Mouse (Mus musculus) liver, embryonic 13.5 days (tissue): Measurements from ENCODE around the gene Ccdc148. TPM values are rescaled to one million over a fixed set of nuclear protein-coding genes. Genes with fewer than 3 reads are reported as not detected.

Experiments
- ATAC-seq: fragments of 200-750 bp; cut with Nextera tagmentation; 2 replicates; pipeline ENCODE4 v1.8.0; 2017; ENCODE audit warnings: low read depth, mild to moderate bottlenecking, moderate number of reproducible peaks, moderate library complexity
- DNase-seq: peaks from one replicate; pipeline ENCODE4 v3.0.0; 2022
- H3K27ac ChIP-seq: fragments of 300-500 bp; sonication (generic); 2 replicates; pipeline ENCODE4 v1.5.1; 2015; ENCODE audit warnings: moderate library complexity, mild to moderate bottlenecking, inconsistent platforms
- H3K27me3 ChIP-seq: fragments of 300-500 bp; sonication (generic); 2 replicates; pipeline ENCODE4 v1.6.1; 2015; ENCODE audit warnings: mild to moderate bottlenecking, inconsistent platforms
- H3K36me3 ChIP-seq: fragments of 300-500 bp; sonication (generic); 2 replicates; pipeline ENCODE4 v1.6.1; 2015; ENCODE audit warnings: mild to moderate bottlenecking, inconsistent platforms
- H3K4me1 ChIP-seq: fragments of 300-500 bp; sonication (generic); replicated peaks from 2 replicates; pipeline ENCODE4 v1.6.1; 2015; ENCODE audit warnings: inconsistent platforms
- H3K4me2 ChIP-seq: fragments of 300-500 bp; sonication (generic); 2 replicates; pipeline ENCODE4 v1.6.1; 2015; ENCODE audit warnings: inconsistent platforms, mild to moderate bottlenecking, moderate library complexity
- H3K4me3 ChIP-seq: fragments of 300-500 bp; sonication (generic); replicated peaks from 2 replicates; pipeline ENCODE4 v1.5.1; 2015; ENCODE audit warnings: mild to moderate bottlenecking, inconsistent platforms
- H3K9ac ChIP-seq: fragments of 300-500 bp; sonication (generic); 2 replicates; pipeline ENCODE4 v1.6.1; 2015; ENCODE audit warnings: mild to moderate bottlenecking, inconsistent platforms
- H3K9me3 ChIP-seq: fragments of 300-500 bp; sonication (generic); replicated peaks from 2 replicates; pipeline ENCODE4 v1.6.1; 2016; ENCODE audit warnings: inconsistent platforms
- WGBS: fragments of 180-500 bp; shearing (Covaris S2); methylation state at CpG from one replicate; pipeline ENCODE4 v1.1.7; 2015; ENCODE audit not compliant: insufficient replicate concordance; 5-methylcytosine and 5-hydroxymethylcytosine counted together
- polyA plus RNA-seq: library from polyadenylated mRNA; unstranded; fragments of >200 nt; fragmentation: Nextera tagmentation; extraction: Ambion mirVana; gene quantifications from 2 replicates; pipeline ENCODE4 v1.2.1, GENCODE M21; 2015

The Ccdc148 gene
- polyA plus RNA-seq, 1 experiment from 2014 or later = 0.25 TPM

DNA sequence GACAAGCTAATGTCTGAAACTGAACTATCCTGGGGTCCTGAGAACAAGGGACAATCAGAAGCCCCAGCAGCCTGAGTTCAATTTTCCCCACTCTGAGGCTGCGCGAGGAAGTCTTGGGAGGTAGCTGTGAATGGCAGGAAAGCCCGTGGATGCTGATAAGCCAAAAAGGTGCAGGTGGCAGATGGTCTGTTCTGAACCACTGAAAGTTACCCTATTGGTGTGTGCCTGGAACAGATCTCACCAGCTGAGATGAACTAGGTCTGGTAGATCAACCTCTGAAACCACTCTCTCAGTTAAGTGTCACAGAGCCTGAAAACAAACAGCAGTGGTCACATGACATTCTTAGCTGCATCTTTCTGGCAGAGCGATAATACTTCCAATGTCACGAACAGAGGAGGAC lies 360.9 kb downstream of the Ccdc148 start:
- Histone ChIP-seq H3K4me3 (no peak overlapping the region), H3K9me3 (no peaks in the 10 kb centered on the region), H3K9ac (no peak overlapping the region), H3K27me3 (no peaks in the 10 kb centered on the region), H3K4me2 (no peak overlapping the region), H3K27ac (no peak overlapping the region), H3K4me1 (no peaks in the 10 kb centered on the region), H3K36me3 (no peaks in the 10 kb centered on the region)
- DNase-seq = no peak
- WGBS = 57% methylated on average over 5 of the region's 5 CpGs
- no peak for ATAC-seq

DNA sequence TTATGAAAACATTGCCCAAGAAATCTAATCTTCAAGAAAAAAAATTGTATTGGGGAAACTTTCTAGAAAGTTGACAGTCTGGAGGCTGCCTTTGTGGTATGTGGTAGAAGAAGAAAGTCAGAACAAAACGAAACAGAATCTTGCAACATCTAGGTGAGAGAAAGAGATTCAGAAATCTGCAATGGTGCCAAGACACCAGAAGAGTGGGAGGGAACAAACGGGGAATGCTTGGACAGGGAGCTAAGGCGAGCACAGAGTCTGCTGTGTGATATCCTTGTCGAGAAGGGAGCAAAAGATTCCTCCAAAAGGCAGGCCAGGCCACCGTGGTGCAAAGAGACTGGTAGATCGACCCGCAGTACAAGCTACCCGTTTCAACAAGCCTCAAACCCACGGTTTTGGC lies 361.4 kb downstream of the Ccdc148 start:
- no peak overlapping the region for H3K4me2 ChIP-seq
- H3K36me3 ChIP-seq = no peaks in the 10 kb centered on the region
- H3K27me3 ChIP-seq = no peaks in the 10 kb centered on the region
- no peak overlapping the region for H3K27ac ChIP-seq
- 65% methylated on average over 9 of the region's 9 CpGs for WGBS
- ATAC-seq = no peak
- H3K4me1 ChIP-seq = no peaks in the 10 kb centered on the region
- H3K9me3 ChIP-seq = no peaks in the 10 kb centered on the region
- H3K9ac ChIP-seq = no peak overlapping the region
- DNase-seq = no peak
- no peak overlapping the region for H3K4me3 ChIP-seq

DNA sequence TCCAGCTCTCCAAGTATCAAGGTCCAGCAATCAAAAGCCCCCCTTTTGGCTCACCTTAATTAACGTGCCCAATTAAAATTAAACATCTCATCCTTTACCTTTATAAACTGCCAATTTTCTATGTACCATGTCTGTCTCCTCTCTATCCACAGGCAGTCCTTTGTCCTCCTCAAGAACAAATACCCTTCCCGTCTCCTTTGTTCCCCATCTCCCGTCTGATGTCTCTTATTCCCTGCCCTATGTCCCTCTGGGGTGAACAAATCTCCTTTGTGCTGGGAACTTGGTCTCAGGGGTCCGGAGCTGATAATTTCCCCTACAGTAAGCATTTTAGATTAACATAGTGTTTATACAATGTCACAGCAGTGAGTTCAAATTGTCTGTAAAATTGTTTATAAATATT lies 363.0 kb downstream of the Ccdc148 start:
- Histone ChIP-seq H3K27ac (no peak overlapping the region), H3K4me1 (no peaks in the 10 kb centered on the region), H3K9ac (no peak overlapping the region), H3K4me2 (no peak overlapping the region), H3K27me3 (no peaks in the 10 kb centered on the region), H3K9me3 (no peaks in the 10 kb centered on the region), H3K36me3 (no peaks in the 10 kb centered on the region), H3K4me3 (no peak overlapping the region)
- DNase-seq (no peak), ATAC-seq (no peak)
- 61% methylated on average over 4 of the region's 4 CpGs for WGBS

- H3K9me3 ChIP-seq = no peaks in the 10 kb centered on the region
- H3K27ac ChIP-seq = no peak overlapping the region
- H3K27me3 ChIP-seq = no peaks in the 10 kb centered on the region
- H3K36me3 ChIP-seq = no peaks in the 10 kb centered on the region
- no peak for DNase-seq
- no peak overlapping the region for H3K4me2 ChIP-seq
- H3K4me1 ChIP-seq = no peaks in the 10 kb centered on the region
- no peak overlapping the region for H3K4me3 ChIP-seq
- 76% methylated on average over 5 of the region's 5 CpGs for WGBS
- ATAC-seq = no peak
- H3K9ac ChIP-seq = no peak overlapping the region
These were observed 365.1 kb downstream of the Ccdc148 start for GRCm38 (mm10) chr2:58795432-58795831.

- no peaks in the 10 kb centered on the region for H3K27me3 ChIP-seq
- no peak overlapping the region for H3K27ac ChIP-seq
- no peak overlapping the region for H3K4me3 ChIP-seq
- H3K4me1 ChIP-seq = no peaks in the 10 kb centered on the region
- WGBS = 71% methylated on average over 15 of the region's 15 CpGs
- H3K9ac ChIP-seq = no peak overlapping the region
- no peak for DNase-seq
- H3K4me2 ChIP-seq = no peak overlapping the region
- no peaks in the 10 kb centered on the region for H3K9me3 ChIP-seq
- no peaks in the 10 kb centered on the region for H3K36me3 ChIP-seq
- ATAC-seq = no peak
These were observed 366.0 kb downstream of the Ccdc148 start for GRCm38 (mm10) chr2:58794489-58794888.

DNA sequence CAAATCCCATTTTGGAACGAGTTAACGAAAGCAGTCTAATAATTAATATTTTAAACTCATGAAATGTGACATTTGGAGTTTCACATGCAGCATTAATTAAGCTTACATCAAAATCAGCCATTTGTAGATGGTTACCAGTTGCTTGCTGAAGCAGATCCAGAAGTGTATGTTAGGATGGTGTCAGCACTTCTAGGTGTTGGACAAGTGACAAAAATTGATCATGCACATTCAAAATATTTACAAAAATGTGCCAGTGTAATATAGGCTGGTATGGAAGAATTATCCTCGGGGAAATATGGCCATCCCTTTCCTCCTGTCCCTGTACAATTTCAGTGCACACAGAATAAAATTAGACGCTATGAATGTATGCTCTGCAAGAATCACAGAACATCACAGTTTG lies 370.1 kb downstream of the Ccdc148 start:
- ATAC-seq (no peak), DNase-seq (no peak)
- Histone ChIP-seq H3K27ac (no peak overlapping the region), H3K4me1 (no peaks in the 10 kb centered on the region), H3K36me3 (no peaks in the 10 kb centered on the region), H3K9me3 (no peaks in the 10 kb centered on the region), H3K27me3 (no peaks in the 10 kb centered on the region), H3K4me3 (no peak overlapping the region), H3K4me2 (no peak overlapping the region), H3K9ac (no peak overlapping the region)
- WGBS = 69% methylated on average over 4 of the region's 4 CpGs

- Histone ChIP-seq H3K9me3 (no peaks in the 10 kb centered on the region), H3K4me1 (no peaks in the 10 kb centered on the region), H3K27ac (no peak overlapping the region), H3K4me2 (no peak overlapping the region), H3K4me3 (no peak overlapping the region), H3K27me3 (no peaks in the 10 kb centered on the region), H3K9ac (no peak overlapping the region), H3K36me3 (no peaks in the 10 kb centered on the region)
- DNase-seq (no peak), ATAC-seq (no peak)
- WGBS = 77% methylated on average over 7 of the region's 7 CpGs
These were observed 370.5 kb downstream of the Ccdc148 start for GRCm38 (mm10) chr2:58789934-58790333.

GRCm38 (mm10) chr2:58787360-58787759 lies 373.1 kb downstream of the Ccdc148 start:
- Histone ChIP-seq H3K4me2 (no peak overlapping the region), H3K9ac (no peak overlapping the region), H3K27ac (no peak overlapping the region), H3K27me3 (no peaks in the 10 kb centered on the region), H3K9me3 (no peaks in the 10 kb centered on the region), H3K4me3 (no peak overlapping the region), H3K4me1 (no peaks in the 10 kb centered on the region), H3K36me3 (no peaks in the 10 kb centered on the region)
- WGBS = 47% methylated on average over 7 of the region's 7 CpGs
- DNase-seq = no peak
- no peak for ATAC-seq

DNA sequence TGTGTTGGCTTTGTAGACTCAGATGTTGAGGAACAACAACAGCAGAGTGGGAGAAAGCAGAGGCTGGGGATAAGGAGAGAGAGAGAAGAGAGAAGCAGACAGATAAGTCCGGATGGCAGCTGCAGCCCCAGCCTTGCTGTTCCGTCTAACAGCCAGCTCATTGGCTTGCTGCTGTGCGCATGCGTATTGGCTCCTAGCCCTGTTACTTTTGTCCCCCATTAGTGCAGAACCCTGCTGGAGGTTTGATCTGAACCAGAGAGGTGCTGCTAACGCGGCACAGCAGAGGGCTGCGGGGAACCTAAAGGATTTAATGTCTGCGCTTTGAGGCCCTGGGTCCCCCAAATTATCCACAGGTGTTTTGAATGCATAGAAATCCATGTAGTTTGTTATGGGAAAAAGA lies 373.8 kb downstream of the Ccdc148 start:
- Histone ChIP-seq H3K36me3 (no peaks in the 10 kb centered on the region), H3K9ac (no peak overlapping the region), H3K27ac (no peak overlapping the region), H3K27me3 (no peaks in the 10 kb centered on the region), H3K4me2 (no peak overlapping the region), H3K9me3 (no peaks in the 10 kb centered on the region), H3K4me3 (no peak overlapping the region), H3K4me1 (no peaks in the 10 kb centered on the region)
- WGBS = 60% methylated on average over 8 of the region's 8 CpGs
- DNase-seq (no peak), ATAC-seq (no peak)

DNA sequence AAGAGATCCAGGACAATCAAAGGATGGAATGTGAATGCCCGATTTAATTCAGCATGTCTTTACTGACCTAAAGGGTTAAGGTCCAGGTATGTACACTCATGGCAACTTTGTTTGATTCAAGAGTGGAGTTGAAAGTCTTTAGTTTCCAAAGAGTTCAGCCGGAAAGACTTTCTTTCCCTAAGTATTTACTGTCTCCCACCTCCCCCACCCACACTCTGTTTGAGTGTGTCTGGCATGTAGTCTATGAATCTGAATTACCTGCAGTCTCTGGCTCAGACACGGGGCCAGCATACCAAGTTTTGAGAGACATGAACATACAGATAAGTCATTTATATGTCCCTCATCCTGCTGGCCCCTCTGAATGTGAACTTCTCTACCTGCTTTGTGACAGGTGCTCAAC lies 374.3 kb downstream of the Ccdc148 start:
- Histone ChIP-seq H3K9me3 (no peaks in the 10 kb centered on the region), H3K4me2 (no peak overlapping the region), H3K27ac (no peak overlapping the region), H3K4me3 (no peak overlapping the region), H3K4me1 (no peaks in the 10 kb centered on the region), H3K36me3 (no peaks in the 10 kb centered on the region), H3K27me3 (no peaks in the 10 kb centered on the region), H3K9ac (no peak overlapping the region)
- ATAC-seq = no peak
- DNase-seq = no peak
- 63% methylated on average over 3 of the region's 3 CpGs for WGBS

- no peak overlapping the region for H3K4me2 ChIP-seq
- no peak overlapping the region for H3K4me3 ChIP-seq
- no peaks in the 10 kb centered on the region for H3K36me3 ChIP-seq
- H3K27ac ChIP-seq = no peak overlapping the region
- no peaks in the 10 kb centered on the region for H3K4me1 ChIP-seq
- H3K27me3 ChIP-seq = no peaks in the 10 kb centered on the region
- ATAC-seq = no peak
- DNase-seq = no peak
- H3K9ac ChIP-seq = no peak overlapping the region
- H3K9me3 ChIP-seq = no peaks in the 10 kb centered on the region
- 69% methylated on average over 1 of the region's 1 CpGs for WGBS
These were observed 377.0 kb downstream of the Ccdc148 start for GRCm38 (mm10) chr2:58783526-58783925.

DNA sequence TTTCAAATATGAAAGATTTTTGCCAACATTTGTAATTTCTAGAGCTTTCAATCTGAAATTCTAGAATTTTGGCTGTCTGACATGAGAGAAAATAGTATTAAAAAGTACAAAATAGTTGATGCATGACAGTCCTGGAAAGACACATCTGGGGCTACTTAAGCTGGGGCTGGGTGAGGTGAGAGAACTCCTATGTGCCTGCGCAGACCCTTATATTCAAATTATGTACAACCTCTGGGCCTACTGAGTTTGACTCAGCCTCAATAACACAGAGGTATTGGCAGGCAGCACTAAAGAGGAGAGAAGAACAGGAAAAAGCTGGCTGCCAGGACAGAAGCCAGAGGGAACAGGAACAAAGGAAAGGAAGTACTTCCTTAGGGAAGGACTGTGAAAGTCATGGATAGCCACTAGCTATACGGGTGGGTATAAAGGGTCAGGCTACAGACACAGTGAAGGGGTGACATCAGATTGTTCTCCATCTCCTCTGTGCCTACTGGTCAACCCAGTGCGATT lies 381.4 kb downstream of the Ccdc148 start:
- no peaks in the 10 kb centered on the region for H3K27me3 ChIP-seq
- 55% methylated on average over 3 of the region's 3 CpGs for WGBS
- H3K4me3 ChIP-seq = no peak overlapping the region
- no peaks in the 10 kb centered on the region for H3K9me3 ChIP-seq
- H3K27ac ChIP-seq = no peak overlapping the region
- no peak for ATAC-seq
- no peak overlapping the region for H3K9ac ChIP-seq
- H3K4me1 ChIP-seq = no peaks in the 10 kb centered on the region
- no peak for DNase-seq
- no peaks in the 10 kb centered on the region for H3K36me3 ChIP-seq
- no peak overlapping the region for H3K4me2 ChIP-seq
